Mouse (Mus musculus) midbrain, postnatal 0 days (tissue): ENCODE data around the gene Rgmb. TPM values are rescaled to one million over a fixed set of nuclear protein-coding genes. Genes with fewer than 3 reads are reported as not detected.

ENCODE experiments used
- ATAC-seq: fragments of 200-750 bp; cut with Nextera tagmentation; 2 replicates; pipeline ENCODE4 v1.8.0; 2017; ENCODE audit warnings: moderate number of reproducible peaks, mild to moderate bottlenecking, moderate TSS enrichment, moderate library complexity; ENCODE audit not compliant: low FRiP score
- DNase-seq: peaks from one replicate; pipeline ENCODE4 v3.0.0-alpha.2; 2015; ENCODE audit warnings: low spot score
- H3K27ac ChIP-seq: fragments of 300-500 bp; sonication (generic); 2 replicates; pipeline ENCODE4 v1.5.1; 2014; ENCODE audit warnings: low read depth, mild to moderate bottlenecking, low read length, mixed read lengths
- H3K27me3 ChIP-seq: fragments of 300-500 bp; sonication (generic); 2 replicates; pipeline ENCODE4 v1.6.1; 2014; ENCODE audit warnings: low read length, control low read depth, mixed read lengths; ENCODE audit not compliant: insufficient read depth
- H3K36me3 ChIP-seq: fragments of 300-500 bp; sonication (generic); 2 replicates; pipeline ENCODE4 v1.6.1; 2014; ENCODE audit warnings: low read length, control low read depth, mixed read lengths; ENCODE audit not compliant: insufficient read depth
- H3K4me1 ChIP-seq: fragments of 300-500 bp; sonication (generic); 2 replicates; pipeline ENCODE4 v1.6.1; 2014; ENCODE audit warnings: mild to moderate bottlenecking, control low read depth, antibody characterized with exemption, low read length, mixed read lengths; ENCODE audit not compliant: insufficient read depth
- H3K4me2 ChIP-seq: fragments of 300-500 bp; sonication (generic); 2 replicates; pipeline ENCODE4 v1.6.1; 2014; ENCODE audit warnings: low read depth, mild to moderate bottlenecking, low read length, mixed read lengths; ENCODE audit not compliant: poor library complexity, severe bottlenecking
- H3K4me3 ChIP-seq: fragments of 300-500 bp; sonication (generic); 2 replicates; pipeline ENCODE4 v1.5.1; 2014; ENCODE audit warnings: low read depth, mild to moderate bottlenecking, low read length, moderate library complexity
- H3K9ac ChIP-seq: fragments of 300-500 bp; sonication (generic); replicated peaks from 2 replicates; pipeline ENCODE4 v1.6.1; 2014; ENCODE audit warnings: mild to moderate bottlenecking, low read length, moderate library complexity, mixed read lengths; ENCODE audit not compliant: poor library complexity, severe bottlenecking
- H3K9me3 ChIP-seq: fragments of 300-500 bp; sonication (generic); 2 replicates; pipeline ENCODE4 v1.6.1; 2016; ENCODE audit warnings: low read length, control low read depth
- CTCF ChIP-seq: IDR thresholded peaks from 2 replicates; pipeline ENCODE4 v1.5.1; 2016; ENCODE audit warnings: antibody characterized with exemption, mild to moderate bottlenecking
- WGBS: fragments of 180-500 bp; shearing (Covaris S2); extraction: QIAGEN DNeasy Blood & Tissue Kit; methylation state at CpG from one replicate; pipeline ENCODE4 v1.1.7; 2014; 5-methylcytosine and 5-hydroxymethylcytosine counted together
- polyA plus RNA-seq: library from polyadenylated mRNA; unstranded; fragments of >200 nt; fragmentation: Nextera tagmentation; extraction: Ambion mirVana; gene quantifications from 2 replicates; pipeline ENCODE4 v1.2.1, GENCODE M21; 2015
- total RNA-seq: library from RNA; depleted of rRNA; stranded (reverse); fragments of >200 nt; gene quantifications from 2 replicates; pipeline ENCODE4 v1.2.3, GENCODE M21; 2014

Rgmb gene
- total and polyA plus RNA-seq, 2 experiments from 2014 or later = 55.2 to 112 TPM

DNA sequence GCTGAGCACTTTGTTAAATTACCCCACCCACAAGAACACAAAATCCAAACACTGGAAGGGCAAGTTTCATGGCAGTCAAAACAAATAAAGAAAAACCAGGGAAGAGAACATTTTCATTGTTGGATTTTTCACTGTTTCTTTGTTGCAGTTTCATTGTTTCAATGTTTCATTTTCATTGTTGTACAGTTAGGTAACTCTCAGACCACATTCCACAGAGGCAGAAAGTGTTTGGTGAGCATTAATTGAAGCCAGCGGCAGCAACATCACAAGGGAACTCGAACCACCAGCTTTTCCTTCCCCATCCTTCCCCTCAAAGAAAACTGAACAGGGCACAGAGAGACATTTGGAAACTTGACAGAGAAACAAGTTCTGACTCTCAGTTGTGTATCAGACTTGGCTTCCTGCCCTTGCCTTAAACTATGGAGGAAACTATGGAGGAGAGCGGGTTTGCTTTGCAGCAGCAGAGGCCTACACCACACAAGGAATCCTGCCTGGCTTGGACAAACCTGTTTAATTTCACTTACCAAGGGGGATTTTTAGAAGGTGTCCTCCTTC lies 17.1 kb downstream of the Rgmb start:
- H3K27me3 ChIP-seq = no peaks in the 10 kb centered on the region
- H3K36me3 ChIP-seq = no peaks in the 10 kb centered on the region
- peaks cover 6% of the 10 kb centered on the region; the same call in 1 of the 2 replicates for H3K4me1 ChIP-seq
- H3K9me3 ChIP-seq = no peaks in the 10 kb centered on the region
- no peak for TF ChIP-seq CTCF
- H3K4me3 ChIP-seq = no peak overlapping the region
- H3K9ac ChIP-seq = no peak overlapping the region
- WGBS = 64% methylated on average over 3 of the region's 3 CpGs
- H3K4me2 ChIP-seq = no peak overlapping the region
- no peak for ATAC-seq
- DNase-seq = no peak
- no peak overlapping the region for H3K27ac ChIP-seq

DNA sequence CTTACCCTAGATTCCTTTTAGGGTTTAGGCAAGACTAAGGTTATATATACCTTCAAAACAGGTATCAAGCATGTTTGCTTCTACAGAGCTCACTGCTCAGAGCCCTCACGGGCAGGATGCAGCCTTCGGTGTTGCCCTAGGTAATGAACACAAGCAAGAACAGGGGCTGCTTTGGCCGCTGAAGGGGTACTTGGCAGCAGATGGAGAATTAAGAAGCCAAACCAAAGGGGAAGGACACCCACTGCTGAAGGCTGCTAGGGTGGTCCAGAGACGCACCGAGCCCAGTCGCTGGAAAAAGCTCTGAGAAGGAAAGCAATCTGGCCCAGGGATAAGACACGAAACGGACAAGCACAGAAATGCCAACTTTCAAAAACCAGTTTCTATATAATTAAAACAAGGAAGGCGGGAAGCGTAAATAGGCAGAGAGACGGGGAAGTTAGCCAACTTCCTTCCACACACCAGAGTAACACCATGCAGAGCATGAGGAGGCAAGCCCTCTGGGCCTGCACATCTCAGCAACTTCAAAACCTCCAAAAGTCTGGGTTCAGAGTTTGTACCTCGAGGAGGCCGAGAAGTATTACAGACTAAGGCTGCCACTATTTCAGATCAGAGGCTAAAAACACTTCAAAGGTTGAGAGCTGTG lies 18.6 kb downstream of the Rgmb start:
- H3K9ac ChIP-seq = no peak overlapping the region
- no peaks in the 10 kb centered on the region for H3K9me3 ChIP-seq
- peaks cover 10% of the 10 kb centered on the region; the same call in 1 of the 2 replicates for H3K4me1 ChIP-seq
- TF ChIP-seq CTCF = no peak
- no peak for ATAC-seq
- H3K27ac ChIP-seq = no peak overlapping the region
- no peaks in the 10 kb centered on the region for H3K27me3 ChIP-seq
- DNase-seq = no peak
- H3K4me2 ChIP-seq = no peak overlapping the region
- H3K4me3 ChIP-seq = no peak overlapping the region
- 65% methylated on average over 13 of the region's 13 CpGs for WGBS
- H3K36me3 ChIP-seq = no peaks in the 10 kb centered on the region

DNA sequence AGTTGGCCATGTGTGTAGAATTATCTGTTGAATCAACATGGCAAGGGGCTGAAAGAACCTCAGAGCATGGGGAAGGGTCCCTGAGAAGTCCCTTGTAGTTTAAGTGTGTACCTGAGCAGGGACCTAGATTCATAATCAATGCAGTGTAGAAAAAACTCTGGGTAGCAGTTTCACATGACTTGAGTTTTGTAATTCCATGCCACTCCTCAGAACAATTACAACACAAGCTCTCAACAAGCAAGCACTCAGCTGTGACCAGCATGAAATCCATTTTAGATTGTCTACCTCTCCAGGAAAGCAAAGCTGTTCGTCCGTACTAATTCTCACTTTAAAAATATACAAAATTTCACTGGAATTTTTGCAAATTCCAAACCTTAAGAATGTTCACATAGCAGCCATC lies 20.9 kb downstream of the Rgmb start:
- H3K4me1 ChIP-seq = peaks cover 10% of the 10 kb centered on the region; the same call in 1 of the 2 replicates
- no peak for DNase-seq
- H3K27ac ChIP-seq = no peak overlapping the region
- no peaks in the 10 kb centered on the region for H3K9me3 ChIP-seq
- no peak for ATAC-seq
- H3K36me3 ChIP-seq = peaks cover 12% of the 10 kb centered on the region; the same call in 1 of the 2 replicates
- no peak overlapping the region for H3K4me2 ChIP-seq
- WGBS = 45% methylated on average over 2 of the region's 2 CpGs
- H3K9ac ChIP-seq = no peak overlapping the region
- no peaks in the 10 kb centered on the region for H3K27me3 ChIP-seq
- TF ChIP-seq CTCF = no peak
- no peak overlapping the region for H3K4me3 ChIP-seq

DNA sequence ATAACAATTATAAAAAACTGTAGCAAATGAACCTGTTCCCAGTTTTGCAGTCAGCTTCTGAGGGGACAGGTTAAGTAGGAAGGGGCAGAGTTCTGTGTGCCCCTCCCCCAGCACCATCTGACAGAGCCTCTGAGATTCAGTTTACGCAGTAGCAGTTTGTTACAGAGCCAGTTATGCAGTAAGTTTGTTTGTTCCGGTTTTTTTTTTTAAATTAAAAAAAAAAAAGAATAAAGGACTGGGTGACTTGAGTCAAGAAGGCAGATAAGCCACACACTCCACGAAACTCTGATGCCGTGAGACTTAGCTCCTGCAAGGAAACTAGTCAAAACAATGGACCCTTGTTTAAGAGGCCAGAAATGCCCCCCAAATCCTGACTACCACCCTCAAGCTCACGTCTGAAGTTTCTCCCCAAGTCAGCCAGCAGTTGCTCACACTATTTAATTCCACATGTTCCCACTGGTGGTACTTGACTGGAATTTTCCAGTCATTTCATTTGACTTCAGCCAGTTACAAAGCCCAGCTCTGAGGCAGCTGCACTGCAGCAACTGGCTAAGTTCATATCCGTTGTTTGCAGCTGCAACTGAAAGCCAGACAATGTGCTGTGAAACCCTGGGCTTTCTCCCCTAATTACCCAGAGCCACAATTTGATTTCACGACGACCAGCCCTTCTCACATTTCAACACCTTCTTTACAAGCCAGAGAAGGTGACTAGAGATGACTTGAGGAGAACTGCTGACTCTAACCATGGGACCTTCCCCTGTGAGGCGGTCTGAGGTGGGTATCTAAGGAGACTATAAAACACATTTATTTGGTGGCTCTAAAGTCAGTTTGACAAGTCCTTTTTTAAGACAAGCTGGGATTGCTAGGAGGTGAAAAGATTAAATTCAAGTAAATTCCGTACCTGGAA lies 22.1 kb downstream of the Rgmb start:
- 24% methylated on average over 10 of the region's 10 CpGs for WGBS
- H3K9ac ChIP-seq = no peak overlapping the region
- ATAC-seq = no peak
- no peak for DNase-seq
- H3K27ac ChIP-seq = no peak overlapping the region
- TF ChIP-seq CTCF = no peak
- H3K9me3 ChIP-seq = no peaks in the 10 kb centered on the region
- no peak overlapping the region for H3K4me3 ChIP-seq
- H3K27me3 ChIP-seq = no peaks in the 10 kb centered on the region
- H3K4me2 ChIP-seq = no peak overlapping the region
- H3K36me3 ChIP-seq = peaks cover 12% of the 10 kb centered on the region; the same call in 1 of the 2 replicates
- H3K4me1 ChIP-seq = peaks cover 10% of the 10 kb centered on the region; the same call in 1 of the 2 replicates

DNA sequence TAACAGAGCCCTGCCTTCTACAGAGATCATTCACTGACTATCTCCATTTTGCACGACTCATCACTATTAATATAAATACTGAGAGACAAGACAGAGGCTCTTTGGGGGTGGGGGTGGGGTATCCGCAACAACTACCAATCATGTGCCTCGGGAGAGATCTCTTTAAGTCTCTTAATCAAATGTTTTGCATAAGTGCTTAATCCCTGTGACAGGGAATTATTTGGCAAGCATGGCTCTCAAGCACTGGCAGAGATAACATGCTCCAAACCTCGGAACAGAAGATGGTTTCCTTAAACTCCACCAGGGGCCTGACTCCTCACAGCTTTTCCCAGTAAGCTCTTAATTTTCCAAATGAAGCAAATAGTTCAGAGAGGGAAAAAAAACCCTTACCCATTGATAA lies 22.8 kb downstream of the Rgmb start:
- peaks cover 12% of the 10 kb centered on the region; the same call in 1 of the 2 replicates for H3K36me3 ChIP-seq
- H3K4me1 ChIP-seq = peaks cover 10% of the 10 kb centered on the region; the same call in 1 of the 2 replicates
- no peaks in the 10 kb centered on the region for H3K9me3 ChIP-seq
- H3K9ac ChIP-seq = no peak overlapping the region
- no peak for TF ChIP-seq CTCF
- DNase-seq (no peak), ATAC-seq (no peak)
- H3K4me3 ChIP-seq = no peak overlapping the region
- no peak overlapping the region for H3K4me2 ChIP-seq
- no peak overlapping the region for H3K27ac ChIP-seq
- WGBS = 23% methylated on average over 4 of the region's 4 CpGs
- no peaks in the 10 kb centered on the region for H3K27me3 ChIP-seq
